Mouse (Mus musculus) liver, postnatal 0 days (tissue): ENCODE measurements at regions not wholly inside any gene's neighbourhood (a gene's known extent, or its start where the extent isn't known, plus 50 kb on each side); places are given as distances from the start of the nearest gene placed in this dataset.
"Not testable (repeated sequence)": the region's sequence is repeated elsewhere in the genome, so short reads cannot be mapped to it uniquely, and the experiment has no call there.

Experiments
- CTCF ChIP-seq: sonication (generic); IDR thresholded peaks from 2 replicates; pipeline ENCODE4 v1.5.1; 2016; ENCODE audit warnings: antibody characterized with exemption, low read depth
- EP300 ChIP-seq: IDR thresholded peaks from 2 replicates; pipeline ENCODE4 v1.6.1; 2016; ENCODE audit warnings: antibody characterized with exemption, low read depth, mild to moderate bottlenecking

DNA sequence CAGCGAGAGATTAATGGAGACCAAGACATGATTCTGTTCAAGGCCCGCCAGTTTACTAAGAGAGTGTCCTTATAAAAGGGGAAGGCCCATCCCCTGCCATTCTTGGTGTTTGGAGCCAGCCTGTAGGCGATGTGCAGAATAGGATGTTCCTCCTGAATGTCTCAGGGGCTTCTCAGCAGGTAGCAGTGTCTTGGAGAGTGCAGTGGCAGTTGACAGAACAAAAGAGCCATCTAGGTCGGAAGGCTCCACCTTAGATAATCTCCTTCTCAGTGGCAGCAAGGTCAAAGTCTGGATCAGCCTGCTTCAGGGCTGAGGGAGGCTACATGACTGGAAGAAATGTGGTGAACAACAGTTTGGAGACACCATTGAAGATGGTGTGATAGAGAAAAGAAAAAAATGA, 171.7 kb downstream of the Diras2 start:
- not testable (repeated sequence) for TF ChIP-seq CTCF, EP300
